Comparison of ENCODE assay signal across 8 mouse cellular contexts in genomic region chr11:115933108-115933746, GRCm38 (mm10). TPM values are rescaled to one million over a fixed set of nuclear protein-coding genes. Genes with fewer than 3 reads are reported as not detected.
A peak's percentile ranks its signal among the peaks of the same experiment; 100 is the strongest.
DNase-seq lines count a peak whose midpoint lies in the region; ATAC-seq and TF ChIP-seq lines count a peak whose summit lies in the region.

Gene Sap30bp, plus strand, starts transcription at chr11:115933282.
Gene Recql5, minus strand, starts transcription at chr11:115933477.

- peak within 1 kb of the TSS; percentile 75 for H3K4me3 ChIP-seq in cortical plate, adult 2 months (ENCODE audit: insufficient read depth, low read length)
- H3K4me3 ChIP-seq in megakaryocyte, embryonic 14.5 days (replicated peaks): peak within 1 kb of the TSS; percentile 99

- H3K9me3 ChIP-seq in megakaryocyte, embryonic 14.5 days: no peaks in the 10 kb centered on the region

- DNase-seq in gastrocnemius, adult 8-10 months (ENCODE audit: low spot score in 2 of 2): peak; percentile 92 to 95
- peak; percentile 99 for DNase-seq in hindlimb bud, embryonic 11.5 days (ENCODE audit: extremely low spot score, low read depth, low spot score)
- peak; percentile 87 to 97 for DNase-seq in left cerebral cortex, adult 8-10 months (ENCODE audit: low spot score in 2 of 2)
- DNase-seq in right cerebral cortex, postnatal 10 days (ENCODE audit: low spot score in 2 of 2): peak; percentile 99
- DNase-seq in urinary bladder, postnatal 25 days (ENCODE audit: low spot score): peak; percentile 95

- H3K4me1 ChIP-seq in cortical plate, adult 2 months (ENCODE audit: control insufficient read depth, insufficient read depth, low read length): peaks cover 1% of the 10 kb centered on the region; the same call in 1 of the 2 replicates
- peaks cover 35% of the 10 kb centered on the region for H3K4me1 ChIP-seq in megakaryocyte, embryonic 14.5 days

- TF ChIP-seq POLR2A in cortical plate, adult 2 months (IDR thresholded peaks at IDR 0.05; ENCODE audit: extremely low read depth, insufficient read depth, low read length): peak; percentile 82

- ATAC-seq in activated CD4-positive, CD25-positive, alpha-beta regulatory T cell, adult 4 months: peak; percentile 100

- H3K27ac ChIP-seq in cortical plate, adult 2 months (ENCODE audit: insufficient read depth, low read length): no peak within 1 kb of the TSS

- no peak for TF ChIP-seq CTCF in cortical plate, adult 2 months (IDR thresholded peaks at IDR 0.05; ENCODE audit: extremely low read depth, insufficient read depth, low read length)

- H3K27me3 ChIP-seq in megakaryocyte, embryonic 14.5 days (replicated peaks): no peaks in the 10 kb centered on the region

- peaks cover 53% of the 10 kb centered on the region for H3K36me3 ChIP-seq in megakaryocyte, embryonic 14.5 days (replicated peaks; ENCODE audit: low read length)

RNA-seq across cellular contexts. Expression of gene Sap30bp, which starts in this region (rescaled TPM):
- polyA plus RNA-seq in activated CD4-positive, CD25-positive, alpha-beta regulatory T cell, adult 4 months (2017; shearing (Covaris generic)): 10 to 100 TPM; 36.0 to 53.3 TPM
- 51.2 and 57.0 TPM in 2 replicates for polyA plus RNA-seq in cortical plate, adult 2 months (2012; rRNA removed)
- 10 to 100 TPM in 2 of 4 experiments, 1 to 10 TPM in 2; 7.7 to 15.7 (median 9.7) TPM for total RNA-seq in gastrocnemius, adult 8-10 months (2022)
- total RNA-seq in left cerebral cortex, adult 8-10 months (2022): 10 to 100 TPM; 42.0 to 61.0 (median 55.7) TPM
- polyA plus RNA-seq in megakaryocyte, embryonic 14.5 days (2012; ENCODE audit: insufficient read depth, low replicate concordance): 13.5 and 14.4 TPM in 2 replicates

RNA-seq across cellular contexts. Expression of gene Recql5, which starts in this region (rescaled TPM):
- 10 to 100 TPM; 12.1 to 22.5 TPM for polyA plus RNA-seq in activated CD4-positive, CD25-positive, alpha-beta regulatory T cell, adult 4 months (2017; shearing (Covaris generic))
- 31.7 and 36.4 TPM in 2 replicates for polyA plus RNA-seq in cortical plate, adult 2 months (2012; rRNA removed)
- total RNA-seq in gastrocnemius, adult 8-10 months (2022): 1 to 10 TPM; 5.0 to 9.5 (median 6.5) TPM
- 10 to 100 TPM; 23.5 to 33.0 (median 25.2) TPM for total RNA-seq in left cerebral cortex, adult 8-10 months (2022)
- polyA plus RNA-seq in megakaryocyte, embryonic 14.5 days (2012; ENCODE audit: insufficient read depth, low replicate concordance): 9.5 and 10.4 TPM in 2 replicates
